Mouse (Mus musculus) gastrocnemius, adult 18-20 months (tissue): ENCODE results near the gene Mucl3. TPM values are rescaled to one million over a fixed set of nuclear protein-coding genes. Genes with fewer than 3 reads are reported as not detected.

Experiments used
- DNase-seq: peaks from one replicate; pipeline ENCODE4 v3.0.0; 2021; ENCODE audit warnings: low spot score
- total RNA-seq, 2 experiments: library from RNA; stranded (reverse); gene quantifications; 2 replicates each; pipeline ENCODE4 v1.2.3; 2021

The Mucl3 gene
- total RNA-seq, 2 experiments from 2014 or later, result not detected

- DNase-seq, result peak; percentile 62
These were observed 7.8 kb downstream of the Mucl3 start for GRCm38 (mm10) chr17:35635699-35636111.

- DNase-seq, result no peak
These were observed 8.3 kb downstream of the Mucl3 start for GRCm38 (mm10) chr17:35635202-35635601.

GRCm38 (mm10) chr17:35633992-35634391 lies 9.5 kb downstream of the Mucl3 start:
- DNase-seq, result no peak

- no peak for DNase-seq
These were observed 17.0 kb downstream of the Mucl3 start, which contains the start of gene Gm9573 for GRCm38 (mm10) chr17:35626537-35626936. TSS of gene Gm9573 (minus strand) at chr17:35626637.

- no peak for DNase-seq
These were observed 26.4 kb downstream of the Mucl3 start for GRCm38 (mm10) chr17:35617127-35617526.

GRCm38 (mm10) chr17:35601736-35602354 lies 41.6 kb downstream of the Mucl3 start:
- DNase-seq, result no peak

GRCm38 (mm10) chr17:35601249-35601648 lies 42.2 kb downstream of the Mucl3 start, which contains the start of gene Sfta2:
TSS of gene Sfta2 (plus strand) at chr17:35601549.
- DNase-seq, result no peak

GRCm38 (mm10) chr17:35597399-35597798 lies 46.1 kb downstream of the Mucl3 start:
- no peak for DNase-seq

- no peak for DNase-seq
These were observed 49.0 kb downstream of the Mucl3 start for GRCm38 (mm10) chr17:35594456-35594855.

- no peak for DNase-seq
These were observed 49.7 kb downstream of the Mucl3 start for GRCm38 (mm10) chr17:35593786-35594185.

GRCm38 (mm10) chr17:35592131-35592530 lies 51.4 kb downstream of the Mucl3 start:
- no peak for DNase-seq

GRCm38 (mm10) chr17:35591731-35592130 lies 51.8 kb downstream of the Mucl3 start:
- DNase-seq, result no peak

- no peak for DNase-seq
These were observed 52.3 kb downstream of the Mucl3 start for GRCm38 (mm10) chr17:35591219-35591578.

GRCm38 (mm10) chr17:35590410-35591218 lies 52.9 kb downstream of the Mucl3 start:
- peak; percentile 74 for DNase-seq

- DNase-seq, result no peak
These were observed 55.1 kb downstream of the Mucl3 start for GRCm38 (mm10) chr17:35588387-35588786.

GRCm38 (mm10) chr17:35587291-35587690 lies 56.2 kb downstream of the Mucl3 start:
- DNase-seq, result no peak

Other genes starting within 250 kb of the Mucl3 start
- 1 to 10 TPM in 1 of 2 experiments, under 1 TPM in 1; 0.94 to 1.2 TPM for gene H2-Q6, start 218.8 kb downstream of the Mucl3 start, total RNA-seq
- 1 to 10 TPM in 1 of 2 experiments, under 1 TPM in 1; 0.82 to 1.8 TPM for gene H2-Q7, start 204.5 kb downstream of the Mucl3 start, total RNA-seq
- 1 to 10 TPM in 1 of 2 experiments, under 1 TPM in 1; 0.39 to 1.2 TPM for gene H2-Q10, start 173.6 kb downstream of the Mucl3 start, total RNA-seq
- not detected for gene Pou5f1, start 137.7 kb downstream of the Mucl3 start, total RNA-seq
- gene Tcf19, start 126.9 kb downstream of the Mucl3 start, total RNA-seq, result under 1 TPM; 0.66 TPM
- gene Cchcr1, start 126.6 kb downstream of the Mucl3 start, total RNA-seq, result 1 to 10 TPM; 1.3 to 2.1 TPM
- not detected for gene Psors1c2, start 110.5 kb downstream of the Mucl3 start, total RNA-seq
- under 1 TPM; 0.09 to 0.69 TPM for gene Cdsn, start 91.6 kb downstream of the Mucl3 start, total RNA-seq
- not detected for gene 2300002M23Rik, start 76.2 kb downstream of the Mucl3 start, total RNA-seq
- gene Sfta2, start 42.1 kb downstream of the Mucl3 start, total RNA-seq, result not detected
- not detected for gene Gm9573, start 17.1 kb downstream of the Mucl3 start, total RNA-seq
- gene Vars2, start 23.9 kb upstream of the Mucl3 start, total RNA-seq, result 10 to 100 TPM in 1 of 2 experiments, 1 to 10 TPM in 1; 9.8 to 13.7 TPM
- gene Gtf2h4, start 30.0 kb upstream of the Mucl3 start, total RNA-seq, result 10 to 100 TPM; 17.7 to 18.9 TPM
- gene Ddr1, start 60.9 kb upstream of the Mucl3 start, total RNA-seq, result 10 to 100 TPM; 12.4 to 17.1 TPM
- gene Ier3, start 178.0 kb upstream of the Mucl3 start, total RNA-seq, result 1 to 10 TPM; 7.1 to 8.0 TPM
- gene Flot1, start 179.5 kb upstream of the Mucl3 start, total RNA-seq, result 10 to 100 TPM; 58.1 to 61.3 TPM
- gene Tubb5, start 194.6 kb upstream of the Mucl3 start, total RNA-seq, result 10 to 100 TPM; 25.7 to 34.7 TPM
- 1 to 10 TPM; 4.2 to 6.7 TPM for gene Mdc1, start 197.8 kb upstream of the Mucl3 start, total RNA-seq
- 1 to 10 TPM in 1 of 2 experiments, under 1 TPM in 1; 0.68 to 1.5 TPM for gene Nrm, start 217.6 kb upstream of the Mucl3 start, total RNA-seq
- gene Ppp1r18, start 221.9 kb upstream of the Mucl3 start, total RNA-seq, result 1 to 10 TPM; 4.1 to 5.8 TPM
- 10 to 100 TPM; 11.7 to 14.1 TPM for gene Dhx16, start 236.1 kb upstream of the Mucl3 start, total RNA-seq